Mouse (Mus musculus) left cerebral cortex, postnatal 14 days (tissue): ENCODE data around the gene Zbtb3. TPM values are rescaled to one million over a fixed set of nuclear protein-coding genes. Genes with fewer than 3 reads are reported as not detected.

Experiments used
- DNase-seq, 2 experiments: peaks; one replicate each; pipeline ENCODE4 v3.0.0; 2021 to 2022; ENCODE audit warnings: low spot score in 2 of 2, mixed read lengths in 1 of 2
- intact Hi-C: fragments of 180-260 bp; cut with DNase I; formaldehyde crosslinking; loops from one replicate; pipeline ENCODE4 v1.15.1; 2025
- total RNA-seq, 2 experiments: library from RNA; stranded (reverse); gene quantifications; 2 replicates each; pipeline ENCODE4 v1.2.3; 2021

Gene Zbtb3
- total RNA-seq, 2 experiments from 2014 or later, result 4.2 to 5.1 TPM

DNA sequence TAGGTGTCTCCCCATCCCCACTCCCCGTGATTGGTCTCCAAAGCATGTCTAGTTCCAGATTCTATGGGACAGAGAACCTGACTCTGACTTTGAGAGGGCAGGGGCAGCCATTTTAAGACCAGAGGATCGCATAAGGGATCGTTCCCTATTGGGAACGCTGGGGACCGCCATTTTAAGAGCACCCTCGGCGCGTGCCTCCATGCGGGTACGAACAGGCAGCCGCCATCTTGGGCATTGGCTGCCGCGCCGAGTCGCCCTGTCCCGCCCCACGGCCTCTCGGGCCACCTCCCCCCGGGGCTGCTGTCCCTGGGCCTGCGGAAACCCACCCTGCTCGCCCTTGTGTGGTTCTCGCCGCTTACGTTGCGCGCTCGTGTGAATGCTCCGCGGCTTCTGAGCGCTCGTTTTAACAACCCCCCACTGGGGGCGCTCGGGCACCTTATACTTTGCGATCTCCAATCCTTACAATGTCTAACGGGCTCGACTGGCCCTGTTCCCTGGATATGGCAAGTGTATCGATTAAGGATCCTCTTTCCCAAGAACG is 35.0 kb downstream of the Zbtb3 start, which contains the start of gene Bscl2:
Gene Bscl2, plus strand, starts transcription at position 217 of the 541 bp plus-strand sequence.
- intact Hi-C loops, result no loop called here

DNA sequence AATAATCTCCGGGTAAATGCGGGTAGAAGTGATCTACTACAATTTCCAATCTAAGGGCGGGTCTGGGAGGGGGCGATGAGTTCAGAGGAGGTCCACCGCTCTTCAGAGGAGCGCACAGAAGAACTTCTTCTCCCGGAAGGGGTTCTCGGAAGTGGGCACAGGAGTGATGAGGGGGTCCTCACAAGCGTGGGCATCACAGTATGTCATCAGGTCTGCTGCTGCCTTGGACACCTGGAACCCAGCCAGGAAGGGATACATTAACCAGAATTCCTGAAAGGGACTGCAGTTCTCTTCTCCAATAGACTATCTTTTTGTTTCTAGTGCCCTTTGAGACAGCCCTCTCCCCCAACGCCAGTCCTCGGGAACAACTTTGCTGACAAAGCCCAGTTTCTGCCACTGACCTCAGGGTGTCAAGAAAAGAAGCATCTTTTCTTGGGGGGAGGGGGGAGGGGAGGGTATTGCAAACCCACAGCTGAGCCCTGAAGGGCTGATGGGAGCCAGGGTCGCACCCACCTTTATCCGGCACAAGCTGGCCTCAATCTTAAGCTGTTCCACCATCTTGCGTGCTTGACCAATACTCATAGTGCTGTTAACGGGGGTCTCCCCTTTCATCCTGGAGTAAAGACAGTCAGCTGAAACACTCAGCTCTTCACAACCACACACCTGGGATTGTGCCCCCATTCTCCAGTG is 35.8 kb downstream of the Zbtb3 start:
- DNase-seq, result peak in 1 of 2 experiments; percentile 72
- intact Hi-C loops, result no loop called here

More for the DNA sequence above, 35.0 kb downstream of the Zbtb3 start, which contains the start of gene Bscl2:
- DNase-seq, result peak; percentile 87 to 94

DNA sequence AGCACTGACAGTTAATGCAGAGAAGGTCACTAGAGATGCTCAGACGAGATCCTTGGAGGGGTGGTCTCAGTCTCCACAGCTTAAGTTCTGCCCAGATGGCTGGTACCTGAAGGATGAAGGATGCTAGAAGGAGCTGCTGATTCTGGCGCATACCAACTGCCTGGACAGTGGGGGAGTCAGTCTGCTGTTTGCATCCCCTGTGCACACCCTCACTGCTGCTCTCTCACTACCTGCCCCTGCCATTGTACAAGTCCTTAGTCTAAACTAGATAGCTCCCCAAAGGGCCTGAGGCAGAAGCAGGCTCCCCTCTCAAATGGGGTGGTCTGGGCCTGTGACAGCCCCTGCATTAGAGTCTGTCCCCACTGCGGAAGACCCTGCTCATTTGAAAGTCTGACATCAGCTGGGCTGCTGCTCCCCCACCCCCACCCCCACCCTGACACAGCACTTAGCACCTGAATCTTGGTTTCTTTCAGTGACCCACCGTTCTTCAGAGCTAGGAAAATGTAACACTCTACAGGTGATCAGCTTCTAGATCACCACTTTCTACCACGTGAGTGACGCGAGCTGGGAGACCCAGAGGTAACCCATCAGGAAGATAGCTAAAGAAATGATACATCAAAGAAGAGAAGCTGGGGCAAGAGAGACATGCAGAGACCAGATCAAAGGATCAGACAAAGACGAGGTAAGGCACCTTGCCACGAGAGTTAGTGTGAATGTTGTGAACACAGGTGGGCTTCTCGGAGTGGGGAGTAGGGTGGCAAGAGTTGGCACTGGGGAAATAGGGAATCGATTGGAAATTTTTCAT is 37.0 kb downstream of the Zbtb3 start, which contains the start of gene Gng3:
Gene Gng3, minus strand, starts transcription at position 92 of the 805 bp plus-strand sequence.
- DNase-seq, result peak; percentile 86 to 91
- intact Hi-C loops, result no loop called here

DNA sequence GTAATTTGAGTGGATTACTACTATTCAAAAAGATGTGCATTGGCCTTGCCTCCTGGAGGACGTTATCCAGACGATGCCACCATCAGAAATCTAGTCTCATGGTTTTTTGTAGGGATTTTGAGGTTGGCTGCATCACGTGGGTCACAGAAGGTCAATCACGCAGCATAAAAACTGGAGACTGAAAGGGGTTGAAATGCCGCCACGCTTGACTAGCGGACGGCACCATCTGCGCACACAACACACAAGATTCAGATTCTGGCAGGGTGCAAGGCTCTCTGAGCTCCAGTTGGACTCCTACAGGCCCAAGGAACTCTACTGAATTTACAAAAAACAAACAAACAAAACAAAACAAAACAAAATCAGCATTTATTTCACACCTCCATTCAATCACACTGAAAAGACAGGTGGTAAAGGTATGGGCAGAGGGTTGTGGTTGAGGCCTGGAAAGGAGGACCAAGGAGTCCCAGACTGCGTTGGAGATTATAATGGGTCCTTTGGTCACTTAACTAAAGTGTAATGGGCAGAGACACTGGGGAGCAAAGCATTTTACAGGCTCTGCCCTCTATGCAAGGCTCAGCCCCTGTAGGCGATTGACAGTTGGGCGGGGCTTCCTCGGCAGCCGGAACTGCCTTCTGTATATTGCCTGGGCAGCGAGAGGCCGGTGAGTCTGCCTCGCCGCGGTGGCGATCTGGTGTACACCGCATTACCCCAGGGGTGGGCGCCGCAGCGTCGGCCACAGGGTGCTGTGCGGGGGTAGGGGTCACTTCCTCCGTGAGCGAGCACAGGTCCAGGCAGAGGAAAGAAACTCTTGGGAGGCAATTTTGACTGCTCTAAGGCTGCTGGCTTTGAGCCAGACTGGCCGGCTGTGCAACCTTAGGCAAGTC is 37.8 kb downstream of the Zbtb3 start:
- DNase-seq, result peak in 1 of 2 experiments; percentile 70
- intact Hi-C loops, result loop anchor here (5.0 to 10.0 kb wide), 2 partner anchors 115 to 242 kb away; partner anchors contain the start of gene Tut1

GRCm38 (mm10) chr19:8841012-8841411 is 38.7 kb downstream of the Zbtb3 start:
- intact Hi-C loops, result loop anchor here (5.0 to 10.0 kb wide), 2 partner anchors 114 to 241 kb away; partner anchors contain the start of gene Tut1
- no peak for DNase-seq

- intact Hi-C loops, result loop anchor here (5.0 to 10.0 kb wide), 2 partner anchors 112 to 239 kb away; partner anchors contain the start of gene Tut1
- DNase-seq, result no peak
Measured at GRCm38 (mm10) chr19:8842961-8843360, 40.6 kb downstream of the Zbtb3 start.

- peak; percentile 86 to 87 for DNase-seq
- intact Hi-C loops, result loop anchor here (5.0 to 10.0 kb wide), 2 partner anchors 110 to 238 kb away; partner anchors contain the start of gene Tut1
Measured at GRCm38 (mm10) chr19:8844371-8845129, 42.2 kb downstream of the Zbtb3 start.

- intact Hi-C loops, result loop anchor here (10.0 kb wide), 1 partner anchor 106 kb away; the partner anchor contains the start of gene Tut1
- no peak for DNase-seq
Measured at GRCm38 (mm10) chr19:8848356-8848755, 46.0 kb downstream of the Zbtb3 start.

- intact Hi-C loops, result loop anchor here (5.0 to 10.0 kb wide), 2 partner anchors 37 to 264 kb away; partner anchors contain the start of genes 1810009A15Rik and Gm49416
- DNase-seq, result no peak
Measured at GRCm38 (mm10) chr19:8850402-8850901, 48.1 kb downstream of the Zbtb3 start, which contains the start of gene Lrrn4cl. Gene Lrrn4cl, plus strand, starts transcription at chr19:8850768.

GRCm38 (mm10) chr19:8851639-8852038 is 49.3 kb downstream of the Zbtb3 start:
- DNase-seq, result no peak
- intact Hi-C loops, result loop anchor here (5.0 to 10.0 kb wide), 2 partner anchors 36 to 263 kb away; partner anchors contain the start of genes 1810009A15Rik and Gm49416

- no peak for DNase-seq
- intact Hi-C loops, result loop anchor here (5.0 to 10.0 kb wide), 2 partner anchors 35 to 262 kb away; partner anchors contain the start of genes 1810009A15Rik and Gm49416
Measured at GRCm38 (mm10) chr19:8852236-8852928, 50.0 kb downstream of the Zbtb3 start.

- peak in 1 of 2 experiments; percentile 30 for DNase-seq
- intact Hi-C loops, result loop anchor here (5.0 to 10.0 kb wide), 2 partner anchors 34 to 262 kb away; partner anchors contain the start of genes 1810009A15Rik and Gm49416
Measured at GRCm38 (mm10) chr19:8853117-8853516, 50.8 kb downstream of the Zbtb3 start.

Other genes with a start within 250 kb of the Zbtb3 start
- gene Slc22a8, start 211.3 kb upstream of the Zbtb3 start, total RNA-seq, result 10 to 100 TPM; 22.1 to 23.8 TPM
- 1 to 10 TPM; 4.8 to 5.7 TPM for gene Slc22a6, start 184.5 kb upstream of the Zbtb3 start, total RNA-seq
- gene Chrm1, start 138.8 kb upstream of the Zbtb3 start, total RNA-seq, result 100 to 1,000 TPM; 148 to 165 TPM
- 100 to 1,000 TPM; 182 to 189 TPM for gene Slc3a2, start 79.2 kb upstream of the Zbtb3 start, total RNA-seq
- gene Wdr74, start 66.7 kb upstream of the Zbtb3 start, total RNA-seq, result 10 to 100 TPM; 42.3 to 43.9 TPM
- gene 1700092M07Rik, start 61.8 kb upstream of the Zbtb3 start, total RNA-seq, result not detected
- gene Stx5a, start 61.1 kb upstream of the Zbtb3 start, total RNA-seq, result 10 to 100 TPM; 63.6 to 64.6 TPM
- 10 to 100 TPM; 61.9 to 73.6 TPM for gene Nxf1, start 45.5 kb upstream of the Zbtb3 start, total RNA-seq
- 10 to 100 TPM; 80.1 to 91.9 TPM for gene Tmem223, start 31.6 kb upstream of the Zbtb3 start, total RNA-seq
- gene Tmem179b, start 28.1 kb upstream of the Zbtb3 start, total RNA-seq, result 10 to 100 TPM in 1 of 2 experiments, 1 to 10 TPM in 1; 8.9 to 10.9 TPM
- gene Taf6l, start 16.1 kb upstream of the Zbtb3 start, total RNA-seq, result 10 to 100 TPM; 11.9 to 13.4 TPM
- gene Polr2g, start 4.0 kb upstream of the Zbtb3 start, total RNA-seq, result 100 to 1,000 TPM; 108 to 110 TPM
- 10 to 100 TPM; 28.2 to 30.5 TPM for gene Ttc9c, start 16.8 kb downstream of the Zbtb3 start, total RNA-seq
- 10 to 100 TPM; 92.3 to 95.8 TPM for gene Hnrnpul2, start 17.5 kb downstream of the Zbtb3 start, total RNA-seq
- gene AC129217.1, start 27.2 kb downstream of the Zbtb3 start, total RNA-seq, result not detected
- 100 to 1,000 TPM; 111 to 117 TPM for gene Bscl2, start 34.9 kb downstream of the Zbtb3 start, total RNA-seq
- gene Gng3, start 36.6 kb downstream of the Zbtb3 start, total RNA-seq, result 100 to 1,000 TPM; 268 to 295 TPM
- under 1 TPM; 0.88 to 0.91 TPM for gene Lrrn4cl, start 48.2 kb downstream of the Zbtb3 start, total RNA-seq
- 10 to 100 TPM; 91.5 to 93.8 TPM for gene Ubxn1, start 68.9 kb downstream of the Zbtb3 start, total RNA-seq
- 10 to 100 TPM; 30.6 to 36.9 TPM for gene Uqcc3, start 78.4 kb downstream of the Zbtb3 start, total RNA-seq
- gene Lbhd1, start 81.2 kb downstream of the Zbtb3 start, total RNA-seq, result 1 to 10 TPM; 4.0 to 4.3 TPM
- not detected for gene Gm49403, start 81.4 kb downstream of the Zbtb3 start, total RNA-seq
- 10 to 100 TPM; 15.9 to 22.2 TPM for gene 1810009A15Rik, start 86.3 kb downstream of the Zbtb3 start, total RNA-seq
- gene Gm49416, start 86.4 kb downstream of the Zbtb3 start, total RNA-seq, result 1 to 10 TPM; 2.4 to 4.3 TPM
- gene Ints5, start 90.5 kb downstream of the Zbtb3 start, total RNA-seq, result 10 to 100 TPM; 23.0 to 23.4 TPM
- 100 to 1,000 TPM in 1 of 2 experiments, 10 to 100 TPM in 1; 97.6 to 104 TPM for gene Ganab, start 95.5 kb downstream of the Zbtb3 start, total RNA-seq
- 100 to 1,000 TPM; 134 to 142 TPM for gene B3gat3, start 117.8 kb downstream of the Zbtb3 start, total RNA-seq
- 1 to 10 TPM; 3.5 to 4.0 TPM for gene Rom1, start 126.8 kb downstream of the Zbtb3 start, total RNA-seq
- gene Eml3, start 127.0 kb downstream of the Zbtb3 start, total RNA-seq, result 1 to 10 TPM; 7.4 to 9.0 TPM
- gene Mta2, start 139.3 kb downstream of the Zbtb3 start, total RNA-seq, result 10 to 100 TPM; 48.6 to 50.3 TPM
- 10 to 100 TPM; 16.7 to 16.8 TPM for gene Tut1, start 151.3 kb downstream of the Zbtb3 start, total RNA-seq
- gene Eef1g, start 164.5 kb downstream of the Zbtb3 start, total RNA-seq, result 100 to 1,000 TPM; 188 to 198 TPM
- gene Ahnak, start 186.7 kb downstream of the Zbtb3 start, total RNA-seq, result 10 to 100 TPM; 15.7 to 23.9 TPM